Mouse (Mus musculus): Measurements from ENCODE around the gene Avil. TPM values are rescaled to one million over a fixed set of nuclear protein-coding genes. Genes with fewer than 3 reads are reported as not detected.

Avil gene
- polyA plus RNA-seq, 1 experiment, result not detected

GRCm38 (mm10) chr10:127068360-127069038 is 68.0 kb downstream of the Avil start:
- Histone ChIP-seq H3K4me3 (ENCODE audit: insufficient read depth, low read depth, low read length) (peak overlapping the region; percentile 84; the same call in 1 of the 2 replicates), H3K4me1 (ENCODE audit: control insufficient read depth, insufficient read depth, insufficient read length, low read length) (0 out of 2 replicates have a peak, but pooled peaks cover 3% of the 10 kb centered on the region)

DNA sequence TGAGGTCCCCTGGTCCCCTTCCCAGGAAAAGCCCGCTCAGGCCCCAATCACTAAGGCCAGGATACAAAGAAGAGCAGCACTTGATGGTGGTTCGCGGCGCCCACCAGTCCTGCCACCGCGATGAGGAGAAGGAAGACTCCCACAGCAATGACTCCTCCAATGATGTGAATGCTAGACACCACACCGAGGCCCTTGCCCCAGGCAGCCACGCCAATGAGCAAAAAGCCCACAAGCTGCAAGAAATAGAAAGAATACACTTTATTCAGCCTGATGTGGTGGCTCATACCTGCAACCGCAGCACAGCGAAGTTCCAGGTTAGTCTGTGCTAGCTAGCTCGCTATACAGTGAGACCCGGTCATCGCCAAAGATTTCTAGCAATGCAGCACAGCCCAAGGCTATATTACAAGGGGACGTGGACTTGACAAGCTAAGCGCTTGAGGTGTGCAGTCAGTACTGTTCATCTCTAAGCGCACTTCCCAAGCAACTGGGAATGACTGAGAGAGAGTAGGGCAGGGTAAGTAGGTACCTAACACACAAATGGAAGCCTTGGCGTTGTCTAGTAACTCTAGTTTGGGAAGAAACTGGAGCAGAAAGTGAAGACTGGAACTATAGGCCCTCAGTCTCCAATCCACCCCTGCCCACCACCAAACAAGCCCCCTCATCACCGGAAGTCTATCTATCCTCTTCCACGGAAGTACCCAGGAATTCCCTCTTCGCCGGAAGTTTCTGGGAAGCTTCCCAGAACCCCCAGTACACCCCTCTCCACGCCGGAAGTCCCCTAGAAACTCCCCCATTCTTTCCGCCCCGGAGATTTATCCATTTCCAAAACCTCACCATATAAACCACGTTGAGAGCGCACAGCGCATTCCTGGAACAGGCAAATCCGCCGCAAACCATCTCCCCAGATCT is 69.0 kb downstream of the Avil start:
- Histone ChIP-seq H3K27ac (replicated peaks; ENCODE audit: low read depth, low read length) (peak overlapping the region; percentile 75), H3K4me1 (ENCODE audit: control insufficient read depth, insufficient read depth, insufficient read length, low read length) (no peaks in the 10 kb centered on the region), H3K4me3 (ENCODE audit: insufficient read depth, low read depth, low read length) (peak overlapping the region; percentile 84)

More at GRCm38 (mm10) chr10:127068360-127069038, 68.0 kb downstream of the Avil start:
- no peak overlapping the region for H3K27ac ChIP-seq (replicated peaks; ENCODE audit: low read depth, low read length)

Other genes starting within 250 kb of the Avil start
- gene Atp23, start 99.4 kb upstream of the Avil start, polyA plus RNA-seq (2012; ENCODE audit: insufficient read depth, insufficient read length, missing spikeins), result 4.1 and 6.9 TPM in 2 replicates
- gene Ctdsp2, start 22.0 kb upstream of the Avil start, polyA plus RNA-seq (2012; ENCODE audit: insufficient read depth, insufficient read length, missing spikeins), result 42.7 and 48.6 TPM in 2 replicates
- gene Tsfm, start 30.1 kb downstream of the Avil start, polyA plus RNA-seq (2012; ENCODE audit: insufficient read depth, insufficient read length, missing spikeins), result 67.3 and 73.2 TPM in 2 replicates
- 6.0 and 10.4 TPM in 2 replicates for gene Mettl1, start 40.7 kb downstream of the Avil start, polyA plus RNA-seq (2012; ENCODE audit: insufficient read depth, insufficient read length, missing spikeins)
- not detected in 2 replicates for gene Eef1akmt3, start 40.8 kb downstream of the Avil start, polyA plus RNA-seq (2012; ENCODE audit: insufficient read depth, insufficient read length, missing spikeins)
- not detected in 2 replicates for gene Cyp27b1, start 47.5 kb downstream of the Avil start, polyA plus RNA-seq (2012; ENCODE audit: insufficient read depth, insufficient read length, missing spikeins)
- 0.63 and 0.79 TPM in 2 replicates for gene March9, start 59.5 kb downstream of the Avil start, polyA plus RNA-seq (2012; ENCODE audit: insufficient read depth, insufficient read length, missing spikeins)
- 76.7 and 92.9 TPM in 2 replicates for gene Cdk4, start 62.8 kb downstream of the Avil start, polyA plus RNA-seq (2012; ENCODE audit: insufficient read depth, insufficient read length, missing spikeins)
- 56.7 and 71.6 TPM in 2 replicates for gene Tspan31, start 69.6 kb downstream of the Avil start, polyA plus RNA-seq (2012; ENCODE audit: insufficient read depth, insufficient read length, missing spikeins)
- 0.48 and 1.5 TPM in 2 replicates for gene Agap2, start 74.6 kb downstream of the Avil start, polyA plus RNA-seq (2012; ENCODE audit: insufficient read depth, insufficient read length, missing spikeins)
- 35.8 and 42.4 TPM in 2 replicates for gene Os9, start 120.4 kb downstream of the Avil start, polyA plus RNA-seq (2012; ENCODE audit: insufficient read depth, insufficient read length, missing spikeins)
- gene B4galnt1, start 164.5 kb downstream of the Avil start, polyA plus RNA-seq (2012; ENCODE audit: insufficient read depth, insufficient read length, missing spikeins), result 0.95 and 1.8 TPM in 2 replicates
- 1.0 and 4.8 TPM in 2 replicates for gene Slc26a10, start 179.9 kb downstream of the Avil start, polyA plus RNA-seq (2012; ENCODE audit: insufficient read depth, insufficient read length, missing spikeins)
- gene Arhgef25, start 189.4 kb downstream of the Avil start, polyA plus RNA-seq (2012; ENCODE audit: insufficient read depth, insufficient read length, missing spikeins), result 2.0 and 4.0 TPM in 2 replicates
- 5.0 and 5.8 TPM in 2 replicates for gene Dtx3, start 195.0 kb downstream of the Avil start, polyA plus RNA-seq (2012; ENCODE audit: insufficient read depth, insufficient read length, missing spikeins)
- gene Pip4k2c, start 210.9 kb downstream of the Avil start, polyA plus RNA-seq (2012; ENCODE audit: insufficient read depth, insufficient read length, missing spikeins), result 15.4 and 18.5 TPM in 2 replicates